Mouse (Mus musculus): ENCODE results near the gene Gm10717.
"Not testable (repeated sequence)": the region's sequence is repeated elsewhere in the genome, so short reads cannot be mapped to it uniquely, and the experiment has no call there.

Gene Gm10717

GRCm38 (mm10) chr9:3024912-3025467, at the start of gene Gm10717:
Gene Gm10717 (plus strand): TSS chr9:3025417.
- not testable (repeated sequence) for DNase-seq

DNA sequence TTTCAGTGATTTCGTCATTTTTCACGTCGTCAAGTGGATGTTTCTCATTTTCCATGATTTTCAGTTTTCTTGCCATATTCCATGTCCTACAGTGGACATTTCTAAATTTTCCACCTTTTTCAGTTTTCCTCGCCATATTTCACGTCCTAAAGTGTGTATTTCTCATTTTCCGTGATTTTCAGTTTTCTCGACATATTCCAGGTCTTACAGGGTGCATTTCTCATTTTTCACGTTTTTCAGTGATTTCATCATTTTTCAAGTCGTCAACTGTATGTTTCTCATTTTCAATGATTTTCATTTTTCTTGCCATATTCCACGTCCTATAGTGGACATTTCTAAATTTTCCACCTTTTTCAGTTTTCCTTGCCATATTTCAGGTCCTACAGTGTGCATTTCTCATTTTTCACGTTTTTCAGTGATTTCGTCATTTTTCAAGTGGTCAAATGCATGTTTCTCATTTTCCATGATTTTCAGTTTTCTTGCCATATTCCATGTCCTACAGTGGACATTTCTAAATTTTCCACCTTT, 24.7 kb upstream of the Gm10717 start, which contains the start of gene Gm10722:
TSS of gene Gm10722 (plus strand) at position 478 of the 528 bp plus-strand sequence.
- not testable (repeated sequence) for DNase-seq

- DNase-seq, result not testable (repeated sequence)
These were observed 24.2 kb upstream of the Gm10717 start for GRCm38 (mm10) chr9:3001006-3001405.

DNA sequence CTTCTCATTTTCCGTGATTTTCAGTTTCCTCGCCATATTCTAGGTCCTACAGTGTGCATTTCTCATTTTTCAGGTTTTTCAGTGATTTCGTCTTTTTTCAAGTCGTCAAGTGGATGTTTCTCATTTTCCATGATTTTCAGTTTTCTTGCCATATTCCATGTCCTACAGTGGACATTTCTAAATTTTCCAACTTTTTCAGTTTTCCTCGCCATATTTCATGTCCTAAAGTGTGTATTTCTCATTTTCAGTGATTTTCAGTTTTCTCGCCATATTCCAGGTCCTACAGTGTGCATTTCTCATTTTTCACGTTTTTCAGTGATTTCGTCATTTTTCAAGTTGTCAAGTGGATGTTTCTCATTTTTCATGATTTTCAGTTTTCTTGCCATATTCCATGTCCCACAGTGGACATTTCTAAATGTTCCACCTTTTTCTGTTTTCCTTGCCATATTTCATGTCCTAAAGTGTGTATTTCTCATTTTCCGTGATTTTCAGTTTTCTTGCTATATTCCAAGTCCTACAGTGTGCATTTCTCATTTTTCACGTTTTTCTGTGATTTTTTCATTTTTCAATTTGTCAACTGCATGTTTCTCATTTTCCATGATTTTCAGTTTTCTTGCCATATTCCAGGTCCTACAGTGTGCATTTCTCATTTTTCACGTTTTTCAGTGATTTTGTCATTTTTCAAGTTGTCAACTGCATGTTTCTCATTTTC, 23.1 kb upstream of the Gm10717 start:
- DNase-seq, result peak; percentile 15

DNA sequence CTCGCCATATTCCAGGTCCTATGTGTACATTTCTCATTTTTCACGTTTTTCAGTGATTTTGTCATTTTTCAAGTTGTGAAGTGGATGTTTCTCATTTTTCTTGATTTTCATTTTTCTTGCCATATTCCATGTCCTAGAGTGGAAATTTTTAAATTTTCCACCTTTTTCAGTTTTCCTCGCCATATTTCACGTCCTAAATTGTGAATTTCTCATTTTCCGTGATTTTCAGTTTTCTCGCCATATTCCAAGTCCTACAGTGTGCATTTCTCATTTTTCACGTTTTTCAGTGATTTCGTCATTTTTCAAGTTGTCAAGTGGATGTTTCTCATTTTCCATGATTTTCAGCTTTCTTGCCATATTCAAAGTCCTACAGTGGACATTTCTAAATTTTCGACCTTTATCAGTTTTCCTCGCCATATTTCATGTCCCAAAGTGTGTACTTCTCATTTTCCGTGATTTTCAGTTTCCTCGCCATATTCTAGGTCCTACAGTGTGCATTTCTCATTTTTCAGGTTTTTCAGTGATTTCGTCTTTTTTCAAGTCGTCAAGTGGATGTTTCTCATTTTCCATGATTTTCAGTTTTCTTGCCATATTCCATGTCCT, 22.3 kb upstream of the Gm10717 start, which contains the start of gene Gm11168:
TSS of gene Gm11168 (plus strand) at position 553 of the 603 bp plus-strand sequence.
- DNase-seq, result not testable (repeated sequence)

DNA sequence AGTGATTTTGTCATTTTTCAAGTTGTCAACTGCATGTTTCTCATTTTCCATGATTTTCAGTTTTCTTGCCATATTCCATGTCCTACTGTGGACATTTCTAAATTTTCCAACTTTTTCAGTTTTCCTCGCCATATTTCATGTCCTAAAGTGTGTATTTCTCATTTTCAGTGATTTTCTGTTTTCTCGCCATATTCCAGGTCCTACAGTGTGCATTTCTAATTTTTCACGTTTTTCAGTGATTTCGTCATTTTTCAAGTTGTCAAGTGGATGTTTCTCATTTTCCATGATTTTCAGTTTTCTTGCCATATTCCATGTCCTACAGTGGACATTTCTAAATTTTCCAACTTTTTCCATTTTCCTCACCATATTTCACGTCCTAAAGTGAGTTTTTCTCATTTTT, 19.0 kb upstream of the Gm10717 start:
- DNase-seq, result not testable (repeated sequence)

DNA sequence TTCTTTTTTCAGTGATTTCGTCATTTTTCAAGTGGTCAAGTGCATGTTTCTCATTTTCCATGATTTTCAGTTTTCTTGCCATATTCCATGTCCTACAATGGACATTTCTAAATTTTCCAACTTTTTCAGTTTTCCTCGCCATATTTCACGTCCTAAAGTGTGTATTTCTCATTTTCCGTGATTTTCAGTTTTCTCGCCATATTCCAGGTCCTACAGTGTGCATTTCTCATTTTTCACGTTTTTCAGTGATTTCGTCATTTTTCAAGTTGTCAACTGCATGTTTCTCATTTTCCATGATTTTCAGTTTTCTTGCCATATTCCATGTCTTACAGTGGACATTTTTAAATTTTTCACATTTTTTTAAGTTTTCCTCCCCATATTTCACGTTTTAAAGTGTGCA, 18.6 kb upstream of the Gm10717 start:
- DNase-seq, result not testable (repeated sequence)

GRCm38 (mm10) chr9:3007272-3007671, 17.9 kb upstream of the Gm10717 start:
- DNase-seq, result not testable (repeated sequence)

DNA sequence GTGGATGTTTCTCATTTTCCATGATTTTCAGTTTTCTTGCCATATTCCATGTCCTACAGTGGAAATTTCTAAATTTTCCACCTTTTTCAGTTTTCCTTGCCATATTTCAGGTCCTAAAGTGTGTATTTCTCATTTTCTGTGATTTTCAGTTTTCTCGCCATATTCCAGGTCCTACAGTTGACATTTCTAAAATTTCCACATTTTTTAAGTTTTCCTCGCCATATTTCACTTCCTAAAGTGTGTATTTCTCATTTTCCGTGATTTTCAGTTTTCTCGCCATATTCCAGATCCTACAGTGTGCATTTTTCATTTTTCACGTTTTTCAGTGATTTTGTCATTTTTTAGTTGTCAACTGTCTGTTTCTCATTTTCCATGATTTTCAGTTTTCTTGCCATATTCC, 15.9 kb upstream of the Gm10717 start:
- not testable (repeated sequence) for DNase-seq

DNA sequence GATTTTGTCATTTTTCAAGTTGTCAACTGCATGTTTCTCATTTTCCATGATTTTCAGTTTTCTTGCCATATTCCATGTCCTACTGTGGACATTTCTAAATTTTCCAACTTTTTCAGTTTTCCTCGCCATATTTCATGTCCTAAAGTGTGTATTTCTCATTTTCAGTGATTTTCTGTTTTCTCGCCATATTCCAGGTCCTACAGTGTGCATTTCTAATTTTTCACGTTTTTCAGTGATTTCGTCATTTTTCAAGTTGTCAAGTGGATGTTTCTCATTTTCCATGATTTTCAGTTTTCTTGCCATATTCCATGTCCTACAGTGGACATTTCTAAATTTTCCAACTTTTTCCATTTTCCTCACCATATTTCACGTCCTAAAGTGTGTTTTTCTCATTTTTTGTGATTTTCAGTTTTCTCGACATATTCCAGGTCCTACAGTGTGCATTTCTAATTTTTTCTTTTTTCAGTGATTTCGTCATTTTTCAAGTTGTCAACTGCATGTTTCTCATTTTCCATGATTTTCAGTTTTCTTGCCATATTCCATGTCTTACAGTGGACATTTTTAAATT, 13.1 kb upstream of the Gm10717 start:
- not testable (repeated sequence) for DNase-seq

GRCm38 (mm10) chr9:3012733-3013279, 12.4 kb upstream of the Gm10717 start, which contains the start of gene Gm10721:
Gene Gm10721 (plus strand): TSS chr9:3013140.
- not testable (repeated sequence) for DNase-seq

GRCm38 (mm10) chr9:3015354-3015753, 9.9 kb upstream of the Gm10717 start, which contains the start of gene Gm10720:
Gene Gm10720 (plus strand): TSS chr9:3015654.
- not testable (repeated sequence) for DNase-seq

GRCm38 (mm10) chr9:3015896-3016295, 9.3 kb upstream of the Gm10717 start:
- not testable (repeated sequence) for DNase-seq

DNA sequence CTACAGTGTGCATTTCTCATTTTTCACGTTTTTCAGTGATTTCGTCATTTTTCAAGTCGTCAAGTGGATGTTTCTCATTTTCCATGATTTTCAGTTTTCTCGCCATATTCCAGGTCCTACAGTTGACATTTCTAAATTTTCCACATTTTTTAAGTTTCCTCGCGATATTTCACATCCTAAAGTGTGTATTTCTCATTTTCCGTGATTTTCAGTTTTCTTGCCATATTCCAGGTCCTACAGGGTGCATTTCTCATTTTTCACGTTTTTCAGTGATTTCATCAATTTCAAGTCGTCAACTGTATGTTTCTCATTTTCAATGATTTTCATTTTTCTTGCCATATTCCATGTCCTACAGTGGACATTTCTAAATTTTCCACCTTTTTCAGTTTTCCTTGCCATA, 8.1 kb upstream of the Gm10717 start, which contains the start of gene Gm10719:
TSS of gene Gm10719 (plus strand) at position 301 of the 400 bp plus-strand sequence.
- DNase-seq, result not testable (repeated sequence)

DNA sequence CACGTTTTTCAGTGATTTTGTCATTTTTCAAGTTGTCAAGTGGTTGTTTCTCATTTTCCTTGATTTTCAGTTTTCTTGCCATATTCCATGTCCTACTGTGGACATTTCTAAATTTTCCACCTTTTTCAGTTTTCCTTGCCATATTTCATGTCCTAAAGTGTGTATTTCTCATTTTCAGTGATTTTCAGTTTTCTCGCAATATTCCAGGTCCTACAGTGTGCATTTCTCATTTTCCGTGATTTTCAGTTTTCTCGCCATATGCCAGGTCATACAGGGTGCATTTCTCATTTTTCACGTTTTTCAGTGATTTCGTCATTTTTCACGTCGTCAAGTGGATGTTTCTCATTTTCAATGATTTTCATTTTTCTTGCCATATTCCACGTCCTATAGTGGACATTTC, 6.3 kb upstream of the Gm10717 start:
- DNase-seq, result peak; percentile 32

DNA sequence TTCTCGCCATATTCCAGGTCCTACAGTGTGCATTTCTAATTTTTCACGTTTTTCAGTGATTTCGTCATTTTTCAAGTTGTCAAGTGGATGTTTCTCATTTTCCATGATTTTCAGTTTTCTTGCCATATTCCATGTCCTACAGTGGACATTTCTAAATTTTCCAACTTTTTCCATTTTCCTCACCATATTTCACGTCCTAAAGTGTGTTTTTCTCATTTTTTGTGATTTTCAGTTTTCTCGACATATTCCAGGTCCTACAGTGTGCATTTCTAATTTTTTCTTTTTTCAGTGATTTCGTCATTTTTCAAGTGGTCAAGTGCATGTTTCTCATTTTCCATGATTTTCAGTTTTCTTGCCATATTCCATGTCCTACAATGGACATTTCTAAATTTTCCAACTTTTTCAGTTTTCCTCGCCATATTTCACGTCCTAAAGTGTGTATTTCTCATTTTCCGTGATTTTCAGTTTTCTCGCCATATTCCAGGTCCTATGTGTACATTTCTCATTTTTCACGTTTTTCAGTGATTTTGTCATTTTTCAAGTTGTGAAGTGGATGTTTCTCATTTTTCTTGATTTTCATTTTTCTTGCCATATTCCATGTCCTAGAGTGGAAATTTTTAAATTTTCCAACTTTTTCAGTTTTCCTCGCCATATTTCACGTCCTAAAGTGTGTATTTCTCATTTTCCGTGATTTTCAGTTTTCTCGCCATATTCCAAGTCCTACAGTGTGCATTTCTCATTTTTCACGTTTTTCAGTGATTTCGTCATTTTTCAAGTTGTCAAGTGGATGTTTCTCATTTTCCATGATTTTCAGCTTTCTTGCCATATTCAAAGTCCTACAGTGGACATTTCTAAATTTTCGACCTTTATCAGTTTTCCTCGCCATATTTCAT, 5.1 kb upstream of the Gm10717 start:
- DNase-seq, result peak; percentile 2

- DNase-seq, result not testable (repeated sequence)
These were observed 2.8 kb upstream of the Gm10717 start for GRCm38 (mm10) chr9:3022316-3023008.

DNA sequence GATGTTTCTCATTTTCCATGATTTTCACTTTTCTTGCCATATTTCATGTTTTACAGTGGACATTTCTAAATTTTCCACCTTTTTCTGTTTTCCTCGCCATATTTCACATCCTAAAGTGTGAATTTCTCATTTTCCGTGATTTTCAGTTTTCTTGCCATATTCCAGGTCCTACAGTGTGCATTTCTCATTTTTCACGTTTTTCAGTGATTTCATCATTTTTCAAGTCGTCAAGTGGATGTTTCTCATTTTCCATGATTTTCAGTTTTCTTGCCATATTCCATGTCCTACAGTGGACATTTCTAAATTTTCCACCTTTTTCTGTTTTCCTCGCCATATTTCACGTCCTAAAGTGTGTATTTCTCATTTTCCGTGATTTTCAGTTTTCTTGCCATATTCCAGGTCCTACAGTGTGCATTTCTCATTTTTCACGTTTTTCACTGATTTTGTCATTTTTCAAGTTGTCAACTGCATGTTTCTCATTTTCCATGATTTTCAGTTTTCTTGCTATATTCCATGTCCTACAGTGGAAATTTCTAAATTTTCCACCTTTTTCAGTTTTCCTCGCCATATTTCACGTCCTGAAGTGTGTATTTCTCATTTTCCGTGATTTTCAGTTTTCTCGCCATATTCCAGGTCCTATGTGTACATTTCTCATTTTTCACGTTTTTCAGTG, 1.8 kb upstream of the Gm10717 start, which contains the start of gene Gm10718:
TSS of gene Gm10718 (plus strand) at position 236 of the 673 bp plus-strand sequence.
- not testable (repeated sequence) for DNase-seq

- DNase-seq, result not testable (repeated sequence)
These were observed 1.1 kb upstream of the Gm10717 start for GRCm38 (mm10) chr9:3023985-3024648.

- DNase-seq, result peak; percentile 2
These were observed 436 bp downstream of the Gm10717 start for GRCm38 (mm10) chr9:3025653-3026052.

All from right cerebral cortex, postnatal 4 days (tissue).